Mouse (Mus musculus) ES-Bruce4 (cell line): ENCODE data around the gene Shank2. TPM values are rescaled to one million over a fixed set of nuclear protein-coding genes. Genes with fewer than 3 reads are reported as not detected.

ENCODE experiments used
- H3K27ac ChIP-seq: 2 replicates; pipeline ENCODE4 v1.5.1; 2012; ENCODE audit warnings: low read length, inconsistent platforms; ENCODE audit not compliant: insufficient read depth
- H3K27me3 ChIP-seq: 2 replicates; pipeline ENCODE4 v1.6.1; 2012; ENCODE audit warnings: mild to moderate bottlenecking, low read length, inconsistent platforms; ENCODE audit not compliant: control insufficient read depth, poor library complexity, insufficient read depth, severe bottlenecking
- H3K36me3 ChIP-seq: 2 replicates; pipeline ENCODE4 v1.6.1; 2012; ENCODE audit warnings: inconsistent platforms, mild to moderate bottlenecking, low read length, moderate library complexity; ENCODE audit not compliant: control insufficient read depth, poor library complexity, insufficient read depth, severe bottlenecking
- H3K4me1 ChIP-seq: one replicate; pipeline ENCODE4 v1.8.1; 2011; ENCODE audit warnings: low read length; ENCODE audit not compliant: control insufficient read depth, insufficient read depth
- H3K4me3 ChIP-seq: 2 replicates; pipeline ENCODE4 v1.5.1; 2011; ENCODE audit warnings: low read depth, mild to moderate bottlenecking, low read length
- H3K9ac ChIP-seq: 2 replicates; pipeline ENCODE4 v1.6.1; 2012; ENCODE audit warnings: low read depth, mild to moderate bottlenecking, inconsistent platforms; ENCODE audit not compliant: poor library complexity, severe bottlenecking
- H3K9me3 ChIP-seq: replicated peaks from 2 replicates; pipeline ENCODE4 v1.6.1; 2012; ENCODE audit warnings: mild to moderate bottlenecking, low read length, inconsistent platforms; ENCODE audit not compliant: control insufficient read depth, poor library complexity, insufficient read depth, severe bottlenecking
- CTCF ChIP-seq: IDR thresholded peaks from one replicate; pipeline ENCODE4 v1.8.1; 2011; ENCODE audit warnings: low read depth, low read length
- EP300 ChIP-seq: IDR thresholded peaks from 2 replicates; pipeline ENCODE4 v1.6.1; 2011; ENCODE audit warnings: low read depth, low read length; ENCODE audit not compliant: insufficient read depth
- POLR2A ChIP-seq: IDR thresholded peaks from one replicate; pipeline ENCODE4 v1.8.1; 2011; ENCODE audit warnings: low read length; ENCODE audit not compliant: insufficient read depth
- polyA plus RNA-seq: library from polyadenylated mRNA; stranded (reverse); fragments of >200 nt; gene quantifications from 2 replicates; pipeline ENCODE4 v1.2.4, GENCODE M21; 2011; ENCODE audit warnings: low read depth; ENCODE audit not compliant: missing spikeins, insufficient read depth, insufficient read length

The Shank2 gene
- polyA plus RNA-seq, 1 experiment: 0.72 TPM

DNA sequence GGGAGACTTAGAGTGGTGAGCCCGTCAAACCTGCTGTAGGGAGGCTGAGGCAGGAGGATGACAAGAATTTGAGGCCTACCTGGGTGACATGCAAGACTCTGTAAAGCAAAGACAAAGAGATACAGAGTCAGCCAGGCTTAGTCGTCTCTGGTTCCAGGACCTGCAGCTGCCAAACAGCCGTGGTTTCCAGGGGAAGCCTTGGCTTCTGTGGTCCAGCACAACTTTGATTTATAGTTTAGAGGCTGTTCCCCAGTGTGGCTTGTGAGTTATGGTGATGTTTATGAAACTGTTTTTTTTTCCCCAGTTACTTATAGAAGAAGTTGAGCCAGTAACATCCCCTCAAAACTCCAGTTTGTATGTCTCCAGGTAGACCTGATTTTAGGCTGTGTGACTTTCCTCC is 112.5 kb downstream of the Shank2 start:
- no peak overlapping the region for H3K27ac ChIP-seq
- H3K4me3 ChIP-seq: no peak overlapping the region
- H3K36me3 ChIP-seq: no peaks in the 10 kb centered on the region
- H3K27me3 ChIP-seq: no peaks in the 10 kb centered on the region
- TF ChIP-seq CTCF: no peak
- no peak for TF ChIP-seq EP300
- no peak for TF ChIP-seq POLR2A
- no peaks in the 10 kb centered on the region for H3K9me3 ChIP-seq
- no peak overlapping the region for H3K9ac ChIP-seq
- H3K4me1 ChIP-seq: no peaks in the 10 kb centered on the region

DNA sequence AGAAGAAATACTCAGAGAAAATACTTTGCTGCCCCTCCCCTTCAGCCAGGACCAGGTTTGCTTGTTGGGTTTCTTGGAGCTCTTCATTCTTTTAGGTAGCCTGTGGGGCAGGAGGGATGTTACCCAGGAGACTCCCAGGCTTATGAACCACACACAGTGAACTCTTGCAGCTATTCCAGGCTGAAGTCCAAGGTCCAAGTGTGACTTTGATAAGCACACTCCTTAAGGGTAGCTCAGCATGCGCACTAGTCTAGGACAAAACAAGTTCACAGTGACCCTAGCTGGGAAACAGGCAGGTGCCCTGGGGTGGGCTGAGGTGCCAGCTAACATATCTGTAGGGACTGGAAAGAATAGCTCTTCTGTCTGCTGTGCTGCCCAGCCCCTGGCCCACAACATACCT is 117.8 kb downstream of the Shank2 start:
- H3K9me3 ChIP-seq: no peaks in the 10 kb centered on the region
- TF ChIP-seq CTCF: no peak
- TF ChIP-seq EP300: no peak
- no peak for TF ChIP-seq POLR2A
- no peaks in the 10 kb centered on the region for H3K4me1 ChIP-seq
- H3K27ac ChIP-seq: no peak overlapping the region
- no peaks in the 10 kb centered on the region for H3K36me3 ChIP-seq
- H3K4me3 ChIP-seq: no peak overlapping the region
- no peaks in the 10 kb centered on the region for H3K27me3 ChIP-seq
- H3K9ac ChIP-seq: no peak overlapping the region

DNA sequence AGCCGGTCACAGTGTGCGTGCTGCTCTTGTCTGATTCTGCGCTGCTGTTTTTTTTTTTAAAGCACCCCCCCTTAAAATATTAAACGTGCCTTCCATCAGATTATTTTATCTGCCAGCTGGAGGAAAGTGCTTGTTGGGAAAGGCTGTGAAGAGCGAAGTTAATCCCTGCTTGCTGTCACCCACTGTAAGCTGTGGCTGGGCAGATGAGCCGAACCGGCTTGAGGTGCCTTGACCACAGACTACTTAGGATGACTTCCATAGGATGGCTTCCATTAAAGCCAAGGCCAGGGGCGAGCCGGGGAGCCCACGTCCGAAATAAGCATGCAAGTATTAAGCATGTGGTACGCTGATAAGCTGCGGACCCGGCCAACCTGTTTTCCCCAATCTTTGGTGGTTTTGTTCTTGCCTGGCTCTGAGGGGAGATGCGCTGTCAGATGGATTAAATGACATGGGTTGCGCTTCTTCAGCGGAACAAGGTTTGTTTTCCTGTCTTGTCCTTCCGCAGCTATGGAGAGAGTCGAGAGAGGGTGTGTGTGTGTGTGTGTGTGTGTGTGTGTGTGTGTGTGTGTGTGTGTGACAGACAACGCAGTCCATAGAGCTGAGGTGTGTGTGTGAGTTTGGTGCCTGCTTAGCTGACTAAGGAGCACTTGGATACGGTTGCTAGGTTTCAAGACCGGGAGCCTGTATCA is 131.1 kb downstream of the Shank2 start:
- no peak overlapping the region for H3K9ac ChIP-seq
- TF ChIP-seq EP300: no peak
- no peak for TF ChIP-seq POLR2A
- no peak for TF ChIP-seq CTCF
- no peaks in the 10 kb centered on the region for H3K9me3 ChIP-seq
- no peak overlapping the region for H3K4me3 ChIP-seq
- H3K4me1 ChIP-seq: no peaks in the 10 kb centered on the region
- H3K36me3 ChIP-seq: no peaks in the 10 kb centered on the region
- H3K27ac ChIP-seq: no peak overlapping the region
- no peaks in the 10 kb centered on the region for H3K27me3 ChIP-seq

DNA sequence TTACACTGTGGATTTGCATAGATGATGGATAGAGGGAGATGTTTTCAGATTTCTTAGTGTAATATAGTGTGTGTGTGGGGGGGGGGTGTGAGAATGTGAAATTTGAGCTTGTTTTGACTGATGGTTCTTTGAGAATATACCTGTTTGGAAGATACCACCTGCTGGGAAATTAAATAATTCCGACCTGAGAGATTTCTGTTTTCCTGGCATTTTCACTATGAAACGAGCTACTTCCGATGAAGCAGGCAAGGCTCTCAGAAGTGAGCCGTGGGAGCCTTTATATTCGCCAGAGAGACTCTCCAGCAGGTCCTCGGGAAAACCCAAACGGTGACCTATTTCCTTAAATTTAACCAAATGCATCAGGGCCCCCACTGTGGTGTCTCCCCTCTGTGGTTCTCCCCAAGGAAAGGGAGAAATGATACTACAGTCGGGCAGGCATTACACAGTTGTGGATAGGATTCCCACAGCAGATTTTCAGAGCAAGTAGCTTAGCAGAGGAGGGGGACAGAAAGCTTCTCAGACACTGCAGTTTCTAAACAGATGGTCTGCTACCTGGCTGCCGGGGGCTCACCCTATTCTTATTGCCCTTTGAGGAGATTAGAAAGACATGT is 131.8 kb downstream of the Shank2 start:
- TF ChIP-seq CTCF (no peak), POLR2A (no peak), EP300 (no peak)
- Histone ChIP-seq H3K9me3 (no peaks in the 10 kb centered on the region), H3K36me3 (no peaks in the 10 kb centered on the region), H3K4me3 (no peak overlapping the region), H3K27ac (no peak overlapping the region), H3K27me3 (no peaks in the 10 kb centered on the region), H3K4me1 (no peaks in the 10 kb centered on the region), H3K9ac (no peak overlapping the region)

DNA sequence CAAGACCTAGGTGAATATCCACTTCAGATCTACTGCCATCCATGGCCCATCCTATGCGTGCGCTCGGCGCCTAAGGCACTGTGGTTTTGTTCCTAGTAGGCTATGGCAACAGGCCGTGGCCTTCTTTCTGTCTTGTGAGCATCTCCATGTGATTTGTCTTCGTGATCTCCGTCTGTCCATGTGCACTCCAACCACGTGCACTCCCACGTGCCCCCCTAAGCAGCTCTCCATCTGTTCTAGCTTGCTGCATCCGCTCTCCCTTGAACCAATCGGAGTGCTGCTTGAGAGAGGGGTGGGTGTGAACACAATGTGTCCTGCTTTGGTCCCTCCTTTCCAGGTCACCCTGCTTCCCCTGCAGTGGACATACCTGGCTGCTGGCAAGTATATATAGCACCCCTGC is 133.0 kb downstream of the Shank2 start:
- TF ChIP-seq CTCF (no peak), POLR2A (no peak), EP300 (no peak)
- Histone ChIP-seq H3K9ac (no peak overlapping the region), H3K4me3 (no peak overlapping the region), H3K9me3 (no peaks in the 10 kb centered on the region), H3K36me3 (no peaks in the 10 kb centered on the region), H3K27me3 (no peaks in the 10 kb centered on the region), H3K27ac (no peak overlapping the region), H3K4me1 (no peaks in the 10 kb centered on the region)

DNA sequence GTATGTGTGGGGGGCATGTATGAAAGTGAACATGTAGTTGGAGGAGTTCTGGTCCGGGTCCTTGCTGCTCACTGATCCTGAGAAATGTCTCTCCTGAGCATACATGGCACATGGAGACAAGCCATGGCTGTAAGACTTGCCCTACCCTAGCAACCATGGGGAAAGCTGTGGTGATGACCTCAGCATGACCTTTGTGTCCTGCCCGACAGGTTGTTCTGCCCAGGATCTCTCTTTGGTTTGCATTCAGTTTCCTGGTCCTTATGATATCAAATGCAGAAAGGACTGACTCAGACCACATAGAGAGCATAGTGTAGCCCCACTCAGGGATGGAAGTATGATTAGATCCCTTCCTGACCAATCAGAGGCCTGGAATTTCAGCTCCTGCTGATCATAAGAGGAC is 136.1 kb downstream of the Shank2 start:
- no peak overlapping the region for H3K4me3 ChIP-seq
- TF ChIP-seq POLR2A (no peak), CTCF (no peak), EP300 (no peak)
- no peak overlapping the region for H3K9ac ChIP-seq
- H3K27me3 ChIP-seq: no peaks in the 10 kb centered on the region
- no peak overlapping the region for H3K27ac ChIP-seq
- H3K4me1 ChIP-seq: no peaks in the 10 kb centered on the region
- no peaks in the 10 kb centered on the region for H3K9me3 ChIP-seq
- H3K36me3 ChIP-seq: no peaks in the 10 kb centered on the region
